Mouse (Mus musculus) midbrain, embryonic 12.5 days (tissue): Measurements from ENCODE around the gene Crls1. TPM values are rescaled to one million over a fixed set of nuclear protein-coding genes. Genes with fewer than 3 reads are reported as not detected.

Source experiments
- ATAC-seq: fragments of 200-750 bp; cut with Nextera tagmentation; 2 replicates; pipeline ENCODE4 v1.8.0; 2017; ENCODE audit warnings: low read depth, moderate TSS enrichment, moderate library complexity; ENCODE audit not compliant: low FRiP score
- H3K27ac ChIP-seq: fragments of 300-500 bp; sonication (generic); replicated peaks from 2 replicates; pipeline ENCODE4 v1.5.1; 2016; ENCODE audit warnings: mild to moderate bottlenecking
- H3K27me3 ChIP-seq: fragments of 300-500 bp; sonication (generic); 2 replicates; pipeline ENCODE4 v1.6.1; 2016; ENCODE audit warnings: mild to moderate bottlenecking
- H3K36me3 ChIP-seq: fragments of 300-500 bp; sonication (generic); 2 replicates; pipeline ENCODE4 v1.6.1; 2016
- H3K4me1 ChIP-seq: fragments of 300-500 bp; sonication (generic); 2 replicates; pipeline ENCODE4 v1.6.1; 2016
- H3K4me2 ChIP-seq: fragments of 300-500 bp; sonication (generic); replicated peaks from 2 replicates; pipeline ENCODE4 v1.6.1; 2016; ENCODE audit warnings: mild to moderate bottlenecking, moderate library complexity
- H3K4me3 ChIP-seq: fragments of 300-500 bp; sonication (generic); 2 replicates; pipeline ENCODE4 v1.5.1; 2016; ENCODE audit warnings: mild to moderate bottlenecking
- H3K9ac ChIP-seq: fragments of 300-500 bp; sonication (generic); replicated peaks from 2 replicates; pipeline ENCODE4 v1.6.1; 2016; ENCODE audit warnings: mild to moderate bottlenecking, moderate library complexity
- H3K9me3 ChIP-seq: fragments of 300-500 bp; sonication (generic); 2 replicates; pipeline ENCODE4 v1.6.1; 2016; ENCODE audit warnings: mild to moderate bottlenecking
- whole genome bisulfite sequencing: fragments of 180-500 bp; shearing (Covaris S2); methylation state at CpG from one replicate; pipeline ENCODE4 v1.1.7; 2016; 5-methylcytosine and 5-hydroxymethylcytosine counted together
- polyA plus RNA-seq: library from polyadenylated mRNA; unstranded; fragments of >200 nt; fragmentation: Nextera tagmentation; extraction: Ambion mirVana; gene quantifications from 2 replicates; pipeline ENCODE4 v1.2.1, GENCODE M21; 2016

The Crls1 gene
- polyA plus RNA-seq, 1 experiment from 2014 or later = 22.1 TPM

- H3K4me3 ChIP-seq = no peak overlapping the region
- H3K9ac ChIP-seq = no peak overlapping the region
- H3K4me2 ChIP-seq = no peak overlapping the region
- ATAC-seq = no peak
- H3K27ac ChIP-seq = no peak overlapping the region
- WGBS = 81% methylated on average over 5 of the region's 5 CpGs
- no peaks in the 10 kb centered on the region for H3K9me3 ChIP-seq
- H3K36me3 ChIP-seq = peaks cover 14% of the 10 kb centered on the region
- no peaks in the 10 kb centered on the region for H3K27me3 ChIP-seq
- H3K4me1 ChIP-seq = no peaks in the 10 kb centered on the region
Measured at GRCm38 (mm10) chr2:132867521-132867920, 21.1 kb downstream of the Crls1 start.

GRCm38 (mm10) chr2:132869682-132870081 lies 23.2 kb downstream of the Crls1 start:
- WGBS = 92% methylated on average over 5 of the region's 5 CpGs
- no peak overlapping the region for H3K4me2 ChIP-seq
- H3K27me3 ChIP-seq = no peaks in the 10 kb centered on the region
- no peaks in the 10 kb centered on the region for H3K9me3 ChIP-seq
- no peaks in the 10 kb centered on the region for H3K4me1 ChIP-seq
- no peak overlapping the region for H3K27ac ChIP-seq
- no peak for ATAC-seq
- H3K36me3 ChIP-seq = peaks cover 11% of the 10 kb centered on the region
- no peak overlapping the region for H3K9ac ChIP-seq
- no peak overlapping the region for H3K4me3 ChIP-seq

- WGBS = 92% methylated on average over 4 of the region's 4 CpGs
- Histone ChIP-seq H3K9ac (no peak overlapping the region), H3K27ac (no peak overlapping the region), H3K4me1 (no peaks in the 10 kb centered on the region), H3K9me3 (no peaks in the 10 kb centered on the region), H3K27me3 (no peaks in the 10 kb centered on the region), H3K4me2 (no peak overlapping the region), H3K36me3 (peaks cover 8% of the 10 kb centered on the region), H3K4me3 (no peak overlapping the region)
- no peak for ATAC-seq
Measured at GRCm38 (mm10) chr2:132870286-132870685, 23.8 kb downstream of the Crls1 start.

- ATAC-seq = no peak
- H3K4me3 ChIP-seq = no peak overlapping the region
- WGBS = 70% methylated on average over 3 of the region's 3 CpGs
- no peak overlapping the region for H3K9ac ChIP-seq
- H3K27ac ChIP-seq = no peak overlapping the region
- H3K36me3 ChIP-seq = peaks cover 6% of the 10 kb centered on the region; the same call in 1 of the 2 replicates
- 0 out of 2 replicates have a peak, but pooled peaks cover 1% of the 10 kb centered on the region for H3K27me3 ChIP-seq
- no peaks in the 10 kb centered on the region for H3K9me3 ChIP-seq
- H3K4me2 ChIP-seq = no peak overlapping the region
- H3K4me1 ChIP-seq = no peaks in the 10 kb centered on the region
Measured at GRCm38 (mm10) chr2:132871663-132872062, 25.2 kb downstream of the Crls1 start.

GRCm38 (mm10) chr2:132873657-132874326 lies 27.3 kb downstream of the Crls1 start:
- H3K27me3 ChIP-seq = peaks cover 23% of the 10 kb centered on the region
- no peaks in the 10 kb centered on the region for H3K4me1 ChIP-seq
- H3K36me3 ChIP-seq = no peaks in the 10 kb centered on the region
- no peak overlapping the region for H3K4me2 ChIP-seq
- ATAC-seq = no peak
- H3K9ac ChIP-seq = no peak overlapping the region
- WGBS = 93% methylated on average over 10 of the region's 10 CpGs
- H3K9me3 ChIP-seq = no peaks in the 10 kb centered on the region
- H3K4me3 ChIP-seq = no peak overlapping the region
- H3K27ac ChIP-seq = no peak overlapping the region

GRCm38 (mm10) chr2:132876991-132877390 lies 30.5 kb downstream of the Crls1 start:
- Histone ChIP-seq H3K36me3 (no peaks in the 10 kb centered on the region), H3K9me3 (no peaks in the 10 kb centered on the region), H3K4me3 (no peak overlapping the region), H3K9ac (no peak overlapping the region), H3K27ac (no peak overlapping the region), H3K4me1 (peaks cover 22% of the 10 kb centered on the region), H3K27me3 (peaks cover 52% of the 10 kb centered on the region), H3K4me2 (no peak overlapping the region)
- WGBS = 63% methylated on average over 1 of the region's 1 CpGs
- ATAC-seq = no peak

- H3K36me3 ChIP-seq = no peaks in the 10 kb centered on the region
- peak overlapping the region; percentile 50 for H3K9ac ChIP-seq
- H3K4me2 ChIP-seq = peak overlapping the region; percentile 98
- H3K27me3 ChIP-seq = peaks cover 57% of the 10 kb centered on the region
- peak; percentile 80 for ATAC-seq
- H3K4me1 ChIP-seq = peaks cover 22% of the 10 kb centered on the region
- no peak overlapping the region for H3K27ac ChIP-seq
- H3K4me3 ChIP-seq = peak overlapping the region; percentile 58
- WGBS = 0% methylated on average over 58 of the region's 58 CpGs
- no peaks in the 10 kb centered on the region for H3K9me3 ChIP-seq
Measured at GRCm38 (mm10) chr2:132879261-132880044, 33.0 kb downstream of the Crls1 start.

GRCm38 (mm10) chr2:132880844-132881645 lies 34.6 kb downstream of the Crls1 start, which contains the start of gene Lrrn4:
Gene Lrrn4 (minus strand): TSS chr2:132880891.
- ATAC-seq = no peak
- Histone ChIP-seq H3K9ac (no peak within 1 kb of the TSS), H3K4me1 (peaks cover 22% of the 10 kb centered on the region), H3K27ac (no peak within 1 kb of the TSS), H3K4me3 (peak within 1 kb of the TSS; percentile 58), H3K4me2 (peak within 1 kb of the TSS; percentile 98), H3K27me3 (peaks cover 57% of the 10 kb centered on the region), H3K36me3 (no peaks in the 10 kb centered on the region), H3K9me3 (no peaks in the 10 kb centered on the region)
- 4% methylated on average over 10 of the region's 12 CpGs for WGBS

- H3K36me3 ChIP-seq = no peaks in the 10 kb centered on the region
Measured at GRCm38 (mm10) chr2:132884303-132884967, 38.0 kb downstream of the Crls1 start.

GRCm38 (mm10) chr2:132885312-132885711 lies 38.8 kb downstream of the Crls1 start:
- no peak overlapping the region for H3K27ac ChIP-seq
- ATAC-seq = no peak
- WGBS = 90% methylated on average over 7 of the region's 7 CpGs
- no peak overlapping the region for H3K9ac ChIP-seq
- H3K4me1 ChIP-seq = 0 out of 2 replicates have a peak, but pooled peaks cover 8% of the 10 kb centered on the region
- H3K4me3 ChIP-seq = no peak overlapping the region
- H3K36me3 ChIP-seq = no peaks in the 10 kb centered on the region
- no peak overlapping the region for H3K4me2 ChIP-seq
- H3K9me3 ChIP-seq = no peaks in the 10 kb centered on the region
- H3K27me3 ChIP-seq = peaks cover 20% of the 10 kb centered on the region

More at GRCm38 (mm10) chr2:132884303-132884967, 38.0 kb downstream of the Crls1 start:
- Histone ChIP-seq H3K4me2 (no peak overlapping the region), H3K4me3 (no peak overlapping the region), H3K27me3 (peaks cover 28% of the 10 kb centered on the region), H3K27ac (no peak overlapping the region), H3K4me1 (peaks cover 16% of the 10 kb centered on the region; the same call in 1 of the 2 replicates), H3K9ac (no peak overlapping the region), H3K9me3 (no peaks in the 10 kb centered on the region)
- ATAC-seq = no peak
- 83% methylated on average over 8 of the region's 8 CpGs for WGBS

- H3K4me3 ChIP-seq = no peak overlapping the region
- 92% methylated on average over 5 of the region's 5 CpGs for WGBS
- H3K9ac ChIP-seq = no peak overlapping the region
- no peak for ATAC-seq
- no peaks in the 10 kb centered on the region for H3K4me1 ChIP-seq
- no peaks in the 10 kb centered on the region for H3K9me3 ChIP-seq
- no peaks in the 10 kb centered on the region for H3K27me3 ChIP-seq
- no peak overlapping the region for H3K4me2 ChIP-seq
- H3K27ac ChIP-seq = no peak overlapping the region
- H3K36me3 ChIP-seq = no peaks in the 10 kb centered on the region
Measured at GRCm38 (mm10) chr2:132893826-132894225, 47.4 kb downstream of the Crls1 start.
